Mouse (Mus musculus): ENCODE data around the gene 1600002K03Rik.

DNA sequence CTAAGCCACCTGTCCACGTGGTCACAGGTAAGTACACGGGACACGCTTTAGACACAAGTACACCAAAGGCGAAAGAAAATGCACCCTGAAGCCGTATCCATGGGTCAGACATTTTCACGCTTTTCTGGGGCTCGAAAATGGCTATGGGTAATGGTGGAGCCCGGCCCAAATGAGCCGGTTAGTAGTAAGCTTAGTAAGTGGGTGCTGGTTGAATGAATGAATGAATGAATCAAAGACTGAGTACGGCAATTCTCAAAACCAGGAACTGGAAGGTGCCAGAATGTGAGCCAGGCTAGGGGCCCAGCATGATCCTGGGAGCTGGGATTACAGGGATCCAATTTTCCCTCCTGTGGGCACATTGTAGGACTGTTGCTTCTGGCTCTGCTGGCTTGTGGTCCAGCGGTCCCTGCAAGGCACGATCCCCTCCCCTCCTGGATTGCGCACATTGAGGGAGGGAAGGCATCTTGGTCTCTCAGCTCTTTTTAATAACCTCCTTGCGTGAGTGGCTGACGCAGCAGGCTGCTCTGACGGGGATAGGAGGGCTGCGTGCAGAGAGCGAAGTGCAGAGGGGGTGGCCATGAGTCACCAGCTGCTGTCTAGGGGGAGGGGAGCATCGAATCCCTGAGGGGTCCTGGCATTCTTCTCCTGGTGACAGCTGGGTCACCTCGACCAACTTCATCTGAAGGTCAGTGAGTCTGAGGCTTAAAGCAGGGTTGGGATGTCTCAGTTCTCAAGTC is 7.2 kb upstream of the 1600002K03Rik start, which contains the start of gene Cirbp:
- no peak for TF ChIP-seq CTCF (IDR thresholded peaks at IDR 0.05; ENCODE audit: extremely low read depth, insufficient read depth, low read length)
- TF ChIP-seq POLR2A (IDR thresholded peaks at IDR 0.05; ENCODE audit: extremely low read depth, insufficient read depth, low read length) = peak; percentile 54; the same call in 1 of the 2 replicates
